Mouse (Mus musculus) lung, postnatal 0 days (tissue): ENCODE results near the gene Hoxb2. TPM values are rescaled to one million over a fixed set of nuclear protein-coding genes. Genes with fewer than 3 reads are reported as not detected.

Experiments used
- ATAC-seq: fragments of 200-750 bp; cut with Nextera tagmentation; 2 replicates; pipeline ENCODE4 v1.8.0; 2017; ENCODE audit warnings: moderate library complexity
- DNase-seq: peaks from one replicate; pipeline ENCODE4 v3.0.0-alpha.2; 2016; ENCODE audit warnings: low spot score
- H3K27ac ChIP-seq: fragments of 300-500 bp; sonication (generic); 2 replicates; pipeline ENCODE4 v1.5.1; 2014; ENCODE audit warnings: antibody characterized with exemption, mild to moderate bottlenecking, low read length, mixed read lengths
- H3K27me3 ChIP-seq: fragments of 300-500 bp; sonication (generic); replicated peaks from 2 replicates; pipeline ENCODE4 v1.6.1; 2014; ENCODE audit warnings: low read length, mixed read lengths; ENCODE audit not compliant: insufficient read depth
- H3K36me3 ChIP-seq: fragments of 300-500 bp; sonication (generic); 2 replicates; pipeline ENCODE4 v1.6.1; 2014; ENCODE audit warnings: low read length, mixed read lengths; ENCODE audit not compliant: insufficient read depth
- H3K4me1 ChIP-seq: fragments of 300-500 bp; sonication (generic); 2 replicates; pipeline ENCODE4 v1.6.1; 2014; ENCODE audit warnings: antibody characterized with exemption, low read depth, low read length, mixed read lengths; ENCODE audit not compliant: insufficient read depth
- H3K4me2 ChIP-seq: fragments of 300-500 bp; sonication (generic); replicated peaks from 2 replicates; pipeline ENCODE4 v1.6.1; 2014; ENCODE audit warnings: low read depth, mild to moderate bottlenecking, low read length, moderate library complexity, mixed read lengths
- H3K4me3 ChIP-seq: fragments of 300-500 bp; sonication (generic); 2 replicates; pipeline ENCODE4 v1.5.1; 2014; ENCODE audit warnings: low read depth, low read length
- H3K9ac ChIP-seq: fragments of 300-500 bp; sonication (generic); replicated peaks from 2 replicates; pipeline ENCODE4 v1.6.1; 2014; ENCODE audit warnings: low read depth, mild to moderate bottlenecking
- H3K9me3 ChIP-seq: fragments of 300-500 bp; sonication (generic); 2 replicates; pipeline ENCODE4 v1.6.1; 2016; ENCODE audit warnings: low read length, mixed read lengths
- CTCF ChIP-seq: IDR thresholded peaks from 2 replicates; pipeline ENCODE4 v1.5.1; 2016; ENCODE audit warnings: antibody characterized with exemption, mild to moderate bottlenecking
- EP300 ChIP-seq: IDR thresholded peaks from 2 replicates; pipeline ENCODE4 v1.6.1; 2016; ENCODE audit warnings: antibody characterized with exemption, mild to moderate bottlenecking, control low read depth
- WGBS: fragments of 180-500 bp; shearing (Covaris S2); extraction: QIAGEN DNeasy Blood & Tissue Kit; methylation state at CpG from one replicate; pipeline ENCODE4 v1.1.7; 2014; 5-methylcytosine and 5-hydroxymethylcytosine counted together
- microRNA counts: library from miRNA; unstranded; fragments of <30 nt; microRNA quantifications from one replicate; lab custom pipeline; 2015
- microRNA-seq: library from miRNA; unstranded; fragments of <30 nt; microRNA quantifications from one replicate; pipeline ENCODE4, GENCODE M21; 2016
- polyA plus RNA-seq: library from polyadenylated mRNA; unstranded; fragments of >200 nt; fragmentation: Nextera tagmentation; extraction: Ambion mirVana; gene quantifications from 2 replicates; pipeline ENCODE4 v1.2.1, GENCODE M21; 2015

Gene Hoxb2
- polyA plus RNA-seq, 1 experiment from 2014 or later = 16.5 TPM

DNA sequence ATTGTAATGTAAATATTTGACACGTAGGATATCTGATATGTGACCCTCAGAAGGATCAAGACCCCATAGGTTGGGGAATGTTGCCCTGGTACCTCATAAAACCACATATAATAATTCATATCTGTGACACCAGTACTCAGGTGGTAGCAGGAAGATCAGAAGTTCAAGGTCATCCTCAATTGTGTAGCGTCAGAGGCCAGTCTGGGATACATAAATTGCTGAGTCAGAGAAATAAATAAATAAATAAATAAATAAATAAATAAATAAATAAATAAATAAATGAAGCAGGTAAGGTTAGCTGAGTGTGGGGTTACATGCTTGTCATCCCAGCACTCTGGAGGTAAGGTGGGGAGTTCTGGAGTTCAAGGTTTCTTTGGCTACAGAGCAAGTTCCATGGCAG is 37.3 kb downstream of the Hoxb2 start:
- Histone ChIP-seq H3K4me3 (no peak overlapping the region), H3K36me3 (no peaks in the 10 kb centered on the region), H3K9me3 (no peaks in the 10 kb centered on the region), H3K4me1 (no peaks in the 10 kb centered on the region), H3K27me3 (no peaks in the 10 kb centered on the region), H3K9ac (no peak overlapping the region), H3K27ac (no peak overlapping the region), H3K4me2 (no peak overlapping the region)
- TF ChIP-seq CTCF = no peak
- TF ChIP-seq EP300 = no peak
- DNase-seq (no peak), ATAC-seq (no peak)
- WGBS = 72% methylated on average over 2 of the region's 2 CpGs

DNA sequence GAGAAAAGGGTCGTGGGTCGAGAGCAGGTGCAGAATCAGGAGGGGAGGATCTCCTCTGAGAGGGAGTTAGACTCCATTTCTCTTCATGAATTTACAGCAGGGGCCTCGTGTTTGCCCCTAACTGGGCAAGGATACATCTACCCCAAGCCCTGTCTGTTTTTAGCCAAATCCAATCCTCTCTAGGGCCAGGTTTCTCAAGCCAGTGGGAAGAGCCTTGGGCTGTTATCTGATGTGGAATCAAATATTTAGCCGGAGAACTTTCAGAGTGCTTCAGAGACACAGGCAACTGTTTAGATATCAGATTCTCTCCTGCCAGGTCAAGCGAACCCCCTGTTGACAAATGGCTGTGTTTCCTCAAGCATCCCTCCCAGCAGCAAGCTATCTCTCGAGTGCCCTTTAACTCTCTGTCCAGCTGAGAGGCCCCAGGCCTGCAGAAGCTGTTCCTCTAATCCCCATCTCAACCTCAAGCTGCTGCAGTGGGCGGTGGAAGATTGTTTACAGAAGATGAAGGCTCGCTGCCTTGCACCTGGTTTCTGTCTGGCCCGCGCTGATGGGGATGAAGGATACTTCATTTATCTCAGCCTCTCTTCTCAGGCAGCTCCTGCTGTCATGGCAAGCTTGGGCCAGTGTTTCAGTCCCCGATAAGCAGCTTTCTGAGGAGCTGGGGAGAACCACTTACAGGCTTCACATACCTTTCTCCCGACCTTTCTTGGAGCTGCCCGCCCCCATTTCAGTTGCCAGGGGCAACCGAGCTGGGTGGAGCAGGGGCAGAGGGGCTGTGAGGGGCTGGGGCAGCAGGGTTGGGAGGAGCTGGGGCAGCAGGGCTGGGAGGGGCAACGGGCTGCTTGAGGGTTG is 46.7 kb downstream of the Hoxb2 start:
- no peak for TF ChIP-seq EP300
- TF ChIP-seq CTCF = no peak
- Histone ChIP-seq H3K4me3 (no peak overlapping the region), H3K9me3 (no peaks in the 10 kb centered on the region), H3K27me3 (no peaks in the 10 kb centered on the region), H3K4me2 (no peak overlapping the region), H3K27ac (no peak overlapping the region), H3K9ac (no peak overlapping the region), H3K36me3 (no peaks in the 10 kb centered on the region), H3K4me1 (no peaks in the 10 kb centered on the region)
- DNase-seq (peak; percentile 15), ATAC-seq (peak; percentile 69; the same call in 1 of the 2 replicates)
- WGBS = 20% methylated on average over 15 of the region's 15 CpGs

DNA sequence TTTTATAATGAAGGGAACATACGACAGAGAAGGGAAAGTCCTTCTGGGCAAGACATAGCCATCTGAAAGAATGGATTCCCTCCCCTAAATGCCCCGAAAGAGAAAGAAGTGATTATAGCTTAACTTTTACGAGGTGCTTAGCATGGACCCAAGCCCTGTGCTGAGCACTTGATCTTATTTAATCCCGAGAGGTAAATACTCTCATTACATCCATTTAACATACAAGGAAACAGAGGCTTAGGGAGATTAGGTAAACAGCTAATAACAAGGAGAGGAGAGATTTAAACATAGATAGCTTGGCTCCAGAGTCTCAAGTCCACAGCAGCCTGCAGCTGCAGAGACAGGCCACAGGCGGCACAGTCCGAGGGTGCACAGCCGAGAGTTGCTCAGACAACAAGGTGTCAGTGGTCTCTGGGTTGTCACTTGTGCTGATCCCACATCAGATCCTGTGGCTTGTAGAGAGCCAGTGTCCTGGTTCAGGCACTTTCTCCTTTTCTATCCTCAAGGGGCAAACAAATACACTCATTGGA is 47.5 kb downstream of the Hoxb2 start:
- Histone ChIP-seq H3K4me3 (no peak overlapping the region), H3K9me3 (no peaks in the 10 kb centered on the region), H3K27ac (no peak overlapping the region), H3K4me2 (no peak overlapping the region), H3K9ac (no peak overlapping the region), H3K4me1 (no peaks in the 10 kb centered on the region), H3K27me3 (no peaks in the 10 kb centered on the region), H3K36me3 (no peaks in the 10 kb centered on the region)
- no peak; the same call in 1 of the 2 replicates for TF ChIP-seq CTCF
- DNase-seq (no peak), ATAC-seq (peak; percentile 49)
- WGBS = 44% methylated on average over 7 of the region's 7 CpGs

DNA sequence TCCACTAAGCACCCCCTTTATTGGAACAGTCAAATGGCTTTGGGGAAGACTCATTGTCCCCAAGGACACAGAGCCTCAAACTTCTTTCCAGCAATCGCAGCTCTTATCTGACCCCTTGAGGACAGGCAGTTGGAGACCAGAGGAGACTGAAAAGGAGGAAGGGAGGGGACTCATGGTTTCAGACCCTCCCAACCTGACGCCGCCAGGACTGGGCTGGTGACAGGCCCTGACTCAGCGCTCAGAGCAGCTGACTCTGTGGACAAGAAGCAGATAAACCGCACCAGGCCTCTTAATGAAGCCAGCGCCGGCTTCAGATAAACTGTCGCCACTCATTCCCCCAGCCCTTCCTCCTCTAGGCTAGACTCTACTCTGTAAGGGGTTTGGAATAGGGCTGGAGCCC is 49.6 kb downstream of the Hoxb2 start:
- no peaks in the 10 kb centered on the region for H3K36me3 ChIP-seq
- no peak overlapping the region for H3K27ac ChIP-seq
- TF ChIP-seq EP300 = no peak
- peak; percentile 43 for TF ChIP-seq CTCF
- H3K27me3 ChIP-seq = no peaks in the 10 kb centered on the region
- peak; percentile 66 for ATAC-seq
- DNase-seq = peak; percentile 45
- no peaks in the 10 kb centered on the region for H3K9me3 ChIP-seq
- H3K4me3 ChIP-seq = no peak overlapping the region
- no peaks in the 10 kb centered on the region for H3K4me1 ChIP-seq
- 29% methylated on average over 8 of the region's 8 CpGs for WGBS
- H3K9ac ChIP-seq = no peak overlapping the region
- no peak overlapping the region for H3K4me2 ChIP-seq

MicroRNAs encoded within 50 kb of the gene (microRNA counts, 519-probe panel; counts per million panel counts)
- microRNA mmu-miR-10a (lab: Ali Mortazavi, UCI) = 5,506 counts per million, percentile 71 among the panel's probes with 10 or more counts

Small RNA genes lying within 50 kb of the gene (microRNA-seq; reads per million reads assigned to microRNA genes)
- 22,339 reads per million, percentile 97 among the genes with 10 or more reads in this experiment for gene Mir10a

Other genes starting within 250 kb of the Hoxb2 start
- 0.74 and 0.98 TPM in 2 replicates for gene Calcoco2, start 238.6 kb upstream of the Hoxb2 start, polyA plus RNA-seq
- gene Ttll6, start 216.7 kb upstream of the Hoxb2 start, polyA plus RNA-seq = 0.99 and 1.3 TPM in 2 replicates
- not detected in 2 replicates for gene Hoxb13, start 156.2 kb upstream of the Hoxb2 start, polyA plus RNA-seq
- not detected in 2 replicates for gene Hoxb9, start 79.1 kb upstream of the Hoxb2 start, polyA plus RNA-seq
- 0.23 and 0.35 TPM in 2 replicates for gene Hoxb8, start 68.6 kb upstream of the Hoxb2 start, polyA plus RNA-seq
- 1.3 and 1.9 TPM in 2 replicates for gene Hoxb7, start 63.9 kb upstream of the Hoxb2 start, polyA plus RNA-seq
- 7.3 and 7.4 TPM in 2 replicates for gene Hoxb6, start 58.0 kb upstream of the Hoxb2 start, polyA plus RNA-seq
- gene Hoxb5, start 47.2 kb upstream of the Hoxb2 start, polyA plus RNA-seq = 16.8 and 17.3 TPM in 2 replicates
- 2.6 and 3.0 TPM in 2 replicates for gene Hoxb4, start 32.3 kb upstream of the Hoxb2 start, polyA plus RNA-seq
- 1.5 and 2.2 TPM in 2 replicates for gene Hoxb3, start 27.2 kb upstream of the Hoxb2 start, polyA plus RNA-seq
- gene Hoxb1, start 15.2 kb downstream of the Hoxb2 start, polyA plus RNA-seq = not detected in 2 replicates
- gene Skap1, start 114.1 kb downstream of the Hoxb2 start, polyA plus RNA-seq = 0.73 and 1.0 TPM in 2 replicates